Mouse (Mus musculus) cerebellum, adult (tissue): ENCODE data around the gene Cd81.

ENCODE experiments used
- ATAC-seq: cut with Nextera tagmentation; 2 replicates; pipeline ENCODE4 v1.9.2; 2017; ENCODE audit warnings: mild to moderate bottlenecking, moderate library complexity, mixed read lengths; ENCODE audit not compliant: insufficient number of reproducible peaks, low FRiP score, low TSS enrichment

Cd81 gene

DNA sequence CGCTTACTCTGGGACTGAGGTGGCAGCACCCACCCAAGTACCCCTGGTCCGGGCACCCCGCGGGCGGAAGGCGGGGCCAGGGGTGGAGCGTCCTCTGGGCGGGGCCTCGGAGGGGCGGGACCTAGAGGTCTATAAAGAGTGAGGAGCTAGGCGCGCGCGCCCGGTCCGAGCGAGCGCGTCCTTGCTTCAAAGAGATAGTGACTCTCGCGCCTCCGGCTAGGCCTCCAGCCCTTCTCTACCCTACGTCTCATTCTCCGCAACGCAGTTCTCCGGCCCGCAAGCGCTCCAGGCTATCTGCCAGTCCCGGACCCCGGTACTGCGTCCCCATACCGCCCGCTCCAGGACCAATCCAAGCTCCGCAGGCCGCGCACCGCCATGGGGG lies at the start of gene Cd81:
Cd81 (plus strand) TSS at position 114 of the 382 bp plus-strand sequence.
- ATAC-seq: peak; percentile 49; the same call in 1 of the 2 replicates

DNA sequence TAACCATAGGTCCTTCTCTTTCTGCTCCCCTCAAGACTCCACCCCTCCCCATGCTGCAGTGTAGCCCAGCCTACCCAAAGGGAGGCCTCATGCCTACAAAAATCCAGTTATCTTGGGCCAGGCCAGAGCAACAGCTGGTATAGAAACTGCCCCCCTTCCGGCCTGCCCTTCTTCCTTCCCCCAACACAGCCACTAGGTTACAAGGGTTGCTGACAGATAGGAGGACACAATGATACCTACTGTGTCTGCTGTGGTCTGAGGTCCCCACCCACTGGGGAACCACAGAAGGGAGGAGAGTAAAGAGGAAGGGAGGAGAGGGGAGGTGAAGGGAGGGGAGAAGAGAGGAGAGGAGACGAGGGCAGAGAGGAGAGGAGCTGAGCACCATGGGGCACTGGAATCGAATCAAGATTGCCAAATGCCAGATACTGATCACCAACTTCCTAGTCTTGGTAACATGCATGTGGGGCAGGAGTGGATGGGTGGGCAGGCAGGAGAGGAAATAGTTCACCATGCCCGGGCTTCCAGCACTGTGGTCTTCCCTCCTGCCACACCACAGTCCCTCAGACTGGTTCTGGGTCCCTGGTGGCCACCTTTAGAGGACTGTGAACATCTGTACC lies 47.7 kb upstream of the Cd81 start, which contains the start of gene Tspan32:
Tspan32 (plus strand) TSS at position 320 of the 617 bp plus-strand sequence.
- ATAC-seq: no peak

DNA sequence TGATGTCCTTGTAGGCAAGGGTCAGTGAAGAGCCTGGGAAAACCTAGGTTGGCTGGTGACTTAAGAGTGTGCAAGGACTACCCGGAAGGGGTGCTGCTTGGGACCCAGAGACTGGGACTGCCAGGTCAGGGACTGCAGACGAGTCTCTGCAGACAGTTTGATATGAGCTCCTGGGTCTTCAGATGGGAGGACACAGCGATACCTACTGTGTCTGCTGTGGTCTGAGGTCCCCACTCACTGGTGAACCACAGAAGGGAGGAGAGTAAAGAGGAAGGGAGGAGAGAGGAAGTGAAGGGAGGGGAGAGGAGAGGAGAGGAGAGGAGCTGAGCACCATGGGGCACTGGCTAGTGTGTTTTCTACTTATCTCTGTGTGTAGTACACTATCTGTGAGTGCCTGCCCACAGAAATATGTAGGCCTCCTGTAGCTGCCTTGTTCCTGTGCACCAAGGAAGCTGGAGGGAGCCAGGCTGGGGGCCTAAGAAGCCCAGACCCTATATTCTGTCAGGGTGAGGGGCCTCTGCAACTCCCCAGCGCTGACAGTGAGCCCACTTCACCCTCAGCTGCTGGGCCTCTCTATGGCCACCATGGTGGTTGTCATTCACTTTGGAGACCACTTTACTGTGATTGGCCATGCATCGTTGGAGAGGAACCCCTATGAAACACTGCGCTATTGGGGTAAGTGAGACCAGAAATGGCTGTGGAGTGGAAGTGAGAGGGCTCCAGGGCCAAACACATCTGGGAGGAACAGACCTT lies 47.0 kb upstream of the Cd81 start:
- no peak for ATAC-seq

DNA sequence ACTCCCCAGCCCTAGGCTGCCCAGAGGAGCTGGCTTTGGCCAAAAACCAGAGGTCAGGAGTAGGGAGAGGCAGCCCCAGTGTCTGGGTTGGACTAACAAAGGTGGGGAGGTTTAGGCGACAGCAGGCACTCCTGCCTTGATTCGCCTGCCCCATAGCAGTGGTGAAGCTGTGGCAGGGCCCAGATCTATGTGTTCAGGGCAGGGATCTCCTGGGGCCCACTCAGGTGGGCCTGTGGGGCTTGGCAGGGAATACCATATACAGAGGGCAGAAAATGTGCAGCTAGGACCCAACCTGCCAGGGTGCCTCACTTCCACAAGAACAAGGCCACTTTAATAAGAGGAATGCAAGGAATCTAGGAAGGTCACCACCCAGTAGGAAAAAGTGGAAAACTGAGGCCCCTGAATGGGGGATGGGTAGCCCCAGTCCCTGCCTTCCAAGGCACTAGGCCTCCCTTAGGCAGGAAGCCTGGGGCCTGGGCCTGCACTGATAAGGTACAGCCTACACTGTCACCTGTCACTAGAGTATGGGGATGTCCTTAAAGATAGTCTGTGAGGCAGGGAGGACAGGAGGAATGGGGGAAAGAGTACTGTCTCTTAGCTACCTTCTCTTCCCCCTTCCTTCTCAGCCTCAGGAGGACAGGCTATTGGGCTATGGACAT lies 46.3 kb upstream of the Cd81 start:
- ATAC-seq: no peak

DNA sequence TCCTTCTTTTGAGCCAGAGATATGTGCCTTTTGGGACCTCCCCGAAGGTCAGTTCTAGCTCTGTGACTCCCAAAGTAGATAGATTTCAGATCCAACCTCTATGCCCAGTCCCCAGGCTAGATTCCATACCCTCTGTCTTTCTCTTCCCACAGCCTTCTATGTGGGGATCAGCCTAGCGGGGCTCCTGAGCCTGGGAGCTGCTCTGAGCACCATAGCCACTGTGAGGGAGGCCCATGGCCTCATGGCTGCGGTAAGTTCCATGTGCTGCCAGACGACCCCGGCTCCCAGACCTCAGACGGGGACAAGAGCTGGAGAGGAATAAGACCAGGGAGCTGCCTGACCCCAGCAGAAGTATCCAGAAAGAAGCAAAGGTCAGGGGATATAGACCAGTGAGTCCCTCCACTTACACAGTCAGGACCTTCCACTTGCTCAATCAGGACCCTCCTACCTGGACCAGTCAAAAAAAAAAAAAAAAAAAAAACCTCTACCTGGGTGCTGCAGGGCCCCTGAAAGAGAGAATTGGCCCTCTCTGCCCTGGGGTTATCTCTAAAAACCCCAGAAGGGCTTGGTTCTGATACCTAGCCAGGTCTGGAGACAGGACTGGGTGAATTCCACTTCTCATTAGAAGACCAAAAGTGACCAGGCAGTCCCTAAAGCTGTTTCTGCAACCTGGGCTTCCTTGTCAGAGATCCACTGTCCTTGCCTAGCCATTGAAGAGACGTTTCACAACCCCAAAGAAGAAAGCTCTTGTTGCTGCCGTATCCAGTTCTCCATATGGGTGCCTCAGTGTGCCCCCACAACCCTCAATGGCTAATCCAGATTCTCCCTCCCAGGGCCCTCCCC lies 45.6 kb upstream of the Cd81 start:
- no peak for ATAC-seq

DNA sequence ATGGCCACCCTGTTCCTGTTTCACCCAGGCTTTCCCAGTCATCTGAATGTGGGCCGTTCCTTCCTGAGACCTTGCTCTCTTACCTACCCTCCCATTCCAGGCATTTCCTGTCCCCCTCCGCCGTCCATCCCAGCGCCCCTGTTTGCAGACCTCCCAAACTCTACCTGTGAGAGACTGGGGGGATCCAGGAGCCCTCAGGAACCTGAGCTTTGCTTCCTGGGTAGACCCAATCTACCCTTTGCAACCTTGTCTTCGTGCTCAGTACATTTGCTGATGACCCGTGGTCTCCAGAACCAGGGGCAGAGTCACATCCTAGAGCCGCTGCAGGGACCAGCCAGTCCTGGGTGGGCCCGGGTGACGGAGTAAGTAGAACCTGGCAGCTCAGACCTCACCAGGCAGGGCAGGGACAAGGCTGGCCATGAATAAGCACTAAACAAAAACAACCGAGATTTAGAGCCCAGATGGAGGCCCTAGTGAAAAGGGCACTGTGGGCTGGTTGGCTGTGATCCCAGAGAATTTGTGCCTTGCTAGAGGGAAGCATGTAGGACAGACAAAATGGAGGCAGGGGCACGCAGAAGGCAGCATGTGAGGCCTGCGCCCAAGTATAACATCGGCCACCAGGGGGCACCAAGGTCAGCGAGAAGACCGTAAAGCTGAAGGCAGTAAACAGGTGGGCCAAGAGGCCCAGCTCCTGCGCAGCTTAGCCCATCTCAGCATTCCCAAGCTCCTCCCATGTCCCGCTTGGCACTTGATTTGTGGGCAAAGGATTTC lies 44.8 kb upstream of the Cd81 start:
- peak; percentile 48 for ATAC-seq

DNA sequence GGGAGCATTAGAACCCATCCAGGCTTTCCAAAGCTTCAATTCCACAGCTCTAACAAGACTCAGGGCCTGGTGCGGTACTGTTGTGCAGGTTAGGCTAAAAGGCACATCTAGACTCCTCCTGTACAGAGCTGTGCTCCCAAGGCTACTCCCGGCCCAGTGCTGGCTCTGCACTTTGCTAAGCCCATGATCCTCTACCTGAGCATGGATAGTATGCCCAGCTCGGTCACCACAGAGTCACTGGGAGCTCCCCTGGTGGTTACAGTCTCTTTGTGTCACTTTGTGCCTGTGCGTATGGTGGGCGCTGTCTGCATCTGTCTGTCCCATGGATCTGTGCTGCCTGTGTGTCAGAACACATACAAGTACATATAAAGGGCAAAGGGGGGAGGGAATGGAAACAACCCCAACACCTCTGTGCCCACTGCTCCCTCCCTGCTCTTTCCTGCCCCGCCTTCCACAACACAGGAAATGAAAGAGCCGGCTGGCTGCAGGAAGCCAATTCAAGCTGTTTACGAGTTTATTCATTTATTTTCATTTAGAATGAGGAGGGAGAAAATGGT lies 44.1 kb upstream of the Cd81 start:
- no peak; the same call in 1 of the 2 replicates for ATAC-seq

DNA sequence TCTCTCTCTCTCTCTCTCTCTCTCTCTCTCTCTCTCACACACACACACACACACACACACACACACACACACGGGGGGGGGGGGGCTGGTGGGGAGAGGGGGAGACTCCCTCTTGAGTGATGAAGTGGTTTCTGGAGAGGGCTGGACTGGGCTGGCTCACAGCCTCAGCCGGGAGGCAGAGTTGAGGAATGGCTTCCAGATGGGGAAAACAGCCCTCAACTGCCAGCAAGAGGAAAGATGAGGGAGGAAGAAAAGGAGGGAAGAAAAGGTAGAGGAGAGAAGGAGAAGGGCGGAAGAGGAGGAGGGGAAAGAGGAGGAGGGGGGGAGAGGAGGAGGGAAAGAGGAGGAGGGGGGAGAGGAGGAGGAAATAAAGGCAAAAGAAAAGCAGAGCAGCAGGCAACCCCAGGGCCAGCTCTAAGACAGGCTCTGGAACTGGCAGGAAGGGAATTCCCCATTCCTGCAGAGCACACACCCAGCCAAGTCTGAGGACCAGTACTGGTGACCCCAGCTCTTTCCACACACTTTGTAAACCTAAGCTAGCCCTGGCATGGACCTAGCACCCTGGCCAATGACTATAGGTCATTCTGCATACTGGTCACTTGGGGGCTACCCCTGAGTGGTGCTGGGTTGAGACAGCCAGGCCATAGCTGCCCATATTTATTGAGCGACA lies 43.4 kb upstream of the Cd81 start:
- no peak for ATAC-seq

DNA sequence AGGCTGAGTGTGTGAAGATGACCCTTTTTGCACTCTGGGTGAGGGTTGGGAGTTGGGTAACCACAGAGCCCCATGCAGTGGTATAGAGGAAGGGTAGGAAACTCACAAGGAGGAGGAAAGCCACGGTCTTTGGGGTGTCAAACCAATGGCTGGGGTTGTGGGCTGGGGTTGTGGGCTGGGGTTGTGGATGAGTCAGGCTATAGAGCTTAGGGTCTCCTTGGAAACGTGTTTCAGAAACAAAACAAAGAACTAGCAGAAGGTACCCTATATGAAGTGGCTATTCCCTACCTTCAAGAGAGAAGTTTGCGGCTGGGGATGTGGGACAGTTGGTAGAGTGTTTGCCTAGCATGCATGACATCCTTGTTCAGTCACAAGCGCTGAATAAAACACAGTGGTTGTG lies 42.5 kb upstream of the Cd81 start:
- no peak for ATAC-seq

DNA sequence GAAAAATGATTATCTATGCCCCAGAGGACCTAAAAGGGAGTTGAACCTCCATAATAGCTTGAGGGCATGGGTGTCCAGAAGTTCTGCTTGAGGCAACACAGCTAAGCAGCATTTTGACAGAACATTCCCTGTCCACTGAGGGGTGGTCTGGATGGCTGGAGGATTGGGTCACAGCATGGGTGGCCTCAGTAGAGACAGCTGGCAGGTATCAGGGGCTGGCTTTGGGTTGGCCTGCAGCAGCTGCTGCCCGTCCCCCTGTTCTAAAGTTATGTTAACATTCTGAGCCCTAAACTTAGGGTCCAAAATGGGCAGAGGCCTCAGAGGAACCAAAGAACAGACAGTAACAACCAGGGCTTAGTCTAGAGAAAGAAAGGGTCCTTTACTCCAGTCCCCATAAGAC lies 41.3 kb upstream of the Cd81 start:
- ATAC-seq: no peak

DNA sequence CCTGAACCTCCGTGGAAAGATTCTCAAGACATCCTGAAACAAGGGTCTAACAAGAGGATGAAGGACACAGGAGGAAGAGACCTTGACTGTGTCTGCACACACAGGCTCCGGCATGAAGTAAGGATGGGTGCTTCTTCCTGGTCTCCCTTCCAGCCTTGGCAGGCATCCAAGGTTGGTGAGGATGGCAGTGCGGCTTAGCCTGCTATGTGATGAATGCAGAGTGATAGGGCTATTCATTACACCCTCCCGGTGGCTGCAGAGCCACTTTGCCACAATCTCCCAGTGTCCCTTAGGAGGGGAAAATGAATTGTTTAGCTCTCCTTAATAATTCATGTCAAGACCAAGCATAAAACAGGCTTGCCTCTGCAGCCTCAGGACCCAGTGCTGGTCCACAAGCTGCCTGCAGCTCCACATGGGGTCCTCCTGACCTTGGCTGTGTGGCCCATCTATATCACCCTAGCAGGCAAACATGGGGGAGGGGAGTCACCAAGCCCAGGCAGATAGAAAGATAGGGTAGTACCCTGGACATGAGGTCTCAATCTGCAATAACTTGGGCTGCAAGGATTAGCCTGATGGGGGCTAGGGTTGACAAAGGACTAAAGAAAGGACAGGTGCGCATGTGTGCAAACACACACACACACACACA lies 40.2 kb upstream of the Cd81 start:
- ATAC-seq: no peak

DNA sequence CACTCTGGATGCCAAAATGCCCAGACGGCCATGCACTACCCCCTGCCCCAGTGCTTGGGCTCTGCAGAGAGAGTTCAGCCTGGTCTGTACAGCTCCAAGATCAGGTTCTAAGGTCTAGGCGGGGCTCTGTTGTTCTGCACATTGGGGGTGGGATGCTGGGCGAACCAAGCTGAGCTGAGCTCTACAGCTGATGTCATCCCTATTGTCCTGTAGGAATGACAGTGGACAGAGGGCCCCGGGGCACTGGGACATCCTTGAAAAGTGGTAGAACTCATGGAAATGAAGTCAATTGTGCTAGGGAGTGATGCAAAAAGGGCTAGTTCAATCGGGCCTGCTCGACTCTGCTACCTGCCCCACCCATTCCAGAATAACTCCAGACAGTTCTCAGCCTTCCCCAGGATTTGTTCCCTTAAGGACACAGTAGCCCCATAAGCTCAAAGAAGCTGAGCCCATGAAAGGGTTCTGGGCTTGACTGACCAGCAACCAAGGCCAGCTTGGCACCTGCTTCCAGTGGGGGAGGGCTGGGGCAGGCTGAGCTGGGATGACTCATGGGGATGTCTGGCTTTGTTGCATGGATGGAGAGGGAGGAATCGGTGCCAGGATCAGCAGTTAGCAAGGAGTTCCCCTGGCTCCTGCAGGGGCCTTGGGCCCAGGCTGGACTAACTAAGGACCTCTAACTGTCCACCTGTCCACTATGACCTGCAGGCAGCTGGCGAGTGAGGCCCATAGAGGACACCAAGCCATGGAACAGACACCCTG lies 38.9 kb upstream of the Cd81 start:
- ATAC-seq: peak; percentile 27; the same call in 1 of the 2 replicates

DNA sequence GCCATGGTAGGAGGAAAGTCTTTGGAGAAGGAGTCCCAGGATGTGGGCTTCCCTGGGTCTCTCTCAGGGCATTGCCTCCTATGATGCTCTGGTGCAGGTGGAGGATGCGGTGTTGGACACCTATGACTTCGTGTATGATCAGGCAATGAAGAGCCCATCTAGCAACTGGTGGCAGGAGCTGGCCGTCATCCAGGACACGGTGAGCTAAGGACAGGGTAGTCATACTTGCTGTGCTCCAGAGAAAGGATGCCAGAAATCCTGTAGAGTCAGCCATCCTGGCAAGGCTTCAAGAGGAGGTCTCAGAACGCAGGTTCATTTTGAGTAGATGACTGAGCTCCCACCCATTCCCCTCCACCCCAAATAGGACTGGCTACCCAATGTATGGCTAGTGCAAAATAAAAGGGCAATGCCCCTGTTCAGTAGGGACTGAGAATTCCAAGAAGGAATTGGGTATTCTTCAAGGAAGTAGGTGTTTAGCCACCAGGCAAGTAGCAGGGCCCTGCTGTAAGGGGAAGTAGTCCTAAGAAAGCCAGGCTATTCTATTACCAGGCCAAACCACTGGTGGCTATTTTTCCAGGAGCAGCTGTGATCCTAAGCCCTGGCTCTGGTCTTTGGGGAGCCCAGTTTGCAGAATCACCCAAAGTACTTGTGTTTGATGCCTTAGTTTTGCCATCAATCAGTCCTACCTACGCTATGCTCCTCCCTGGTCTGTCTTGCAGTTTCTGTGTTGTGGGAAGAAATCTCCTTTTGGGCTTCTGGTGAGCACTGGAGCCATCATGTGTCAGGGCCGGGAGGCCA lies 37.5 kb upstream of the Cd81 start:
- ATAC-seq: no peak

DNA sequence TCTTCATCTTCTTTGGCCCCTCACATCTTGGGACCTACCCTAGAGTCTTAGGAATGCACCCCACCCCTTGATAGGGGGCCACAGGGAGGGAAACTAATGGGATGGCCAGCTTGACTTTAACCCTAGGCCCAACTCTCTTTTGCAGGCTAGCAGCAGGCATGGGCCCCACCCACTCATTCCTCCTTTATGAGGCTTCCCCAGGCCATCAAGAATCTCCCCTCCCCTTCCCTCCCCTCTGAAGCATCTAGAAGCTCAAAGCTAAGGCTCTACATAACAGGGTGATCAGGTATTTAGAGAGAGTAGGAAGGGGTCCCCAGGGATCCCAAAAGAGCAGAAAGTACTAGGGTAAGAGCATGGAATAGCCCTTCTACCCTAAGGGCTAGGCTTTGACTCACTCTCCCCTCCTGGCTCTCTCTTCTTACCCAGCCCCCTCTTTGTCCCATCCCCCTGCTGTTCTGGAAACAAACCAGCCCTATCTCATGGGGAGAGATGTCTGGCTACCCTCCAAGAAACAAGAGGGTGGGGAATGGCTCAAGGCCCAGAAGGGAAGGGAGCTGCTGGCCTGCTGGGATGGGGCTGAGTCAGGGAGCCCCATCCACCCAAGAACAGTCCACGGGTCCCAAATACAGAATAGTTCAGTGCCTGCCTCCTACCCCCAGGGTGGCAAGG lies 36.6 kb upstream of the Cd81 start:
- no peak for ATAC-seq

DNA sequence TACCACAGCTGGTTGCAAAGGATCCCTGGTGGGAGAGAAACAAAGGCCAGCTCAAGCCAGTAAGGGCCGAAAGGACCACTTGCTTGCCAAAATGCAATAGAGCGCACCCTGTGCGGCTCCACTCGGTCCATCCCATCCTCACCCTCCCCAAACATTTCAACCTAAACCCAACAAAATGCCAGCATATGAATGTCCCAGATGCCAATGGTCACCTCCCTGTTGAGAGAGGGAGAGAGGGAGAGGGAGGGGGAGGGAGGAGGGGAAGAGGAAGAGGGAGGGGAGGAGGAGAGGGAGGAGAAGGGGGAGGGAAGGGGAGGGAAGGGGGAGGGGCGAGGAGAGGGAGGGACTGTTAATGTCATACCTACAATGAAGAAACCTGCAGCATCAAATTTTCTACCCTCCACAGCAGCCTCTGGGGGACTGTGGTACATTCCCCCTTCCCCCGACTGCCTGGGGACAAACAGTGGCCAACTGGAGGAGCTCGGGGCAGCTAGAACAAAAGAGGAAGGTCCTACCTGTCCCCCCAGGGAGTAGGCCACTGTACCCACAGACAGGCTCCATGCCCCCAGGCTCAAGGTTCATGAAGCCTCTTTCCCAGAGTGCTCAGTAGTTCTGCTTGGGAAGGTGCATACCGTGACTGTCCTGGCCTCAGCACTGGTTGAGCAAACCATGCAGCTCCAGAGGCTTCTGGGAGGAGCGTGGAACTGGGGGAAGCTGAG lies 36.0 kb upstream of the Cd81 start:
- ATAC-seq: 0 out of 2 replicates have a peak, but pooled peaks have one; percentile 15

DNA sequence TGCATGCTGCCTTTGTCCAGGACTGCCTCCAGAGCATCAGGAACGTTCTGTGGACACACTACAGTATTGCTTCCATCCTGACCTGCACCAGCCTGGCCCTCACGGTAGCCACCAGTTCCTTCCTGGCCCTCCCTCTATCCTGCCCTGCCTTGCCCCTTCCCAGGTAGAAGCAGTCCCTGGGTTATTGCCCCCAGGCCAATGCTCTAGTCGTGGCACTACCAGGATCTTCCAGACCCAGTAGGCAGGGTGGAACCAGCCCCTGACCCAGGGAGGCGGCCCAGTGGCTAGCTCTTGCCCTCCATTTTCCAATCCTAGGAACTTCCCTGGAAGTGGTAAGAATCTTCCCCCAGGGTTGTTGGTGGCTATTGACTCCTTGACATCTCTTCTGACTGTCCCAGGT lies 35.4 kb upstream of the Cd81 start:
- no peak for ATAC-seq
